Mouse (Mus musculus): ENCODE results near the gene Polr3gl. TPM values are rescaled to one million over a fixed set of nuclear protein-coding genes. Genes with fewer than 3 reads are reported as not detected.
"Not testable (repeated sequence)": the region's sequence is repeated elsewhere in the genome, so short reads cannot be mapped to it uniquely, and the experiment has no call there.

Polr3gl gene
- total and polyA plus RNA-seq, 2 experiments from 2014 or later, result 10.3 to 37.1 TPM

DNA sequence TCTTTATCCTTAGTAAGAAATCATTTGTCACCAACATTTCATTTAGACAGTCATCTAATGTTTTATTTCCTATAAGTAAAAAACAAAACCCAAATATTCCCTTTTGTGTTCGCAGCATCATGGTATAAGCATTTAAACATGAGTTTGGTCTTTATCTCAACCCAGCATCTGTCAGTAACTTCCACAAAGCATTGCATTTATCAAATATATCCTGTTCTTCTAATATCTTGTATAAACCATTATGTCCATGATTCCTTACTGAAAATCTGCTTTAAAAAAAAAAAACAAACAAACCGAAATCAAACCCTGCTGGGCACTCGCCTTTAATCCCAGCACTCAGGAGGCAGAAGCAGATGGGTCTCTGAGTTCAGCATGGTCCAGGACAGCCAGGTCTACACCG lies 12.6 kb upstream of the Polr3gl start:
- Histone ChIP-seq H3K36me3 (replicated peaks; ENCODE audit: control insufficient read depth, insufficient read depth, low read length) (peaks cover 18% of the 10 kb centered on the region; the same call in 1 of the 2 replicates), H3K27me3 (ENCODE audit: control insufficient read depth, insufficient read depth, low read length) (no peaks in the 10 kb centered on the region), H3K27ac (ENCODE audit: low read depth) (no peak overlapping the region), H3K4me1 (ENCODE audit: control insufficient read depth, insufficient read depth) (peaks cover 17% of the 10 kb centered on the region), H3K9me3 (replicated peaks; ENCODE audit: control insufficient read depth, low read length) (no peaks in the 10 kb centered on the region), H3K9ac (replicated peaks; ENCODE audit: low read depth, low read length) (no peak overlapping the region), H3K4me2 (ENCODE audit: low read depth, low read length) (no peak overlapping the region), H3K4me3 (ENCODE audit: low read depth, low read length) (no peak overlapping the region)
- no peak for DNase-seq (ENCODE audit: low spot score)
- WGBS, result 89% methylated on average over 4 of the region's 4 CpGs
- ATAC-seq (ENCODE audit: insufficient read depth, low read depth), result no peak
- TF ChIP-seq CTCF (IDR thresholded peaks at IDR 0.05; ENCODE audit: low read depth) (no peak), EP300 (IDR thresholded peaks at IDR 0.05; ENCODE audit: low read depth) (no peak)

DNA sequence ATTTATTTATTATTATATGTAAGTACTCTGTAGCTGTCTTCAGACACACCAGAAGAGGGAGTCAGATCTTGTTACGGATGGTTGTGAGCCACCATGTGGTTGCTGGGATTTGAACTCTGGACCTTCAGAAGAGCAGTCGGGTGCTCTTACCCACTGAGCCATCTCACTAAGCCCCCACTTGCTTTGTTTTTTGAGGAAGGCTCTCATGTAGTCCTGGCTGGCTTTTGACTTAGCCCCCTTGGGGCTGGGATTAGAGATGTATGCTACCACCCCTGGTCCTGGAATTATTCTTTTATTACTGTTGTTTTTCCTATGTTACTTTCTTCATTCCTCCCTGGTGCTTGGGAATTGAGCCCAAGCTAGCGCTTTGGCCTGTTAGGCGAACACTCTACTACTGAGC lies 12.0 kb upstream of the Polr3gl start:
- not testable (repeated sequence) for H3K4me2 ChIP-seq (ENCODE audit: low read depth, low read length); H3K27ac ChIP-seq (ENCODE audit: low read depth); H3K4me3 ChIP-seq (ENCODE audit: low read depth, low read length); H3K9me3 ChIP-seq (replicated peaks; ENCODE audit: control insufficient read depth, low read length); H3K27me3 ChIP-seq (ENCODE audit: control insufficient read depth, insufficient read depth, low read length); DNase-seq (ENCODE audit: low spot score); H3K9ac ChIP-seq (replicated peaks; ENCODE audit: low read depth, low read length); ATAC-seq (ENCODE audit: insufficient read depth, low read depth)
- Histone ChIP-seq H3K4me1 (ENCODE audit: control insufficient read depth, insufficient read depth) (peaks cover 17% of the 10 kb centered on the region), H3K36me3 (replicated peaks; ENCODE audit: control insufficient read depth, insufficient read depth, low read length) (peaks cover 12% of the 10 kb centered on the region; the same call in 1 of the 2 replicates)
- 95% methylated on average over 3 of the region's 4 CpGs for WGBS

DNA sequence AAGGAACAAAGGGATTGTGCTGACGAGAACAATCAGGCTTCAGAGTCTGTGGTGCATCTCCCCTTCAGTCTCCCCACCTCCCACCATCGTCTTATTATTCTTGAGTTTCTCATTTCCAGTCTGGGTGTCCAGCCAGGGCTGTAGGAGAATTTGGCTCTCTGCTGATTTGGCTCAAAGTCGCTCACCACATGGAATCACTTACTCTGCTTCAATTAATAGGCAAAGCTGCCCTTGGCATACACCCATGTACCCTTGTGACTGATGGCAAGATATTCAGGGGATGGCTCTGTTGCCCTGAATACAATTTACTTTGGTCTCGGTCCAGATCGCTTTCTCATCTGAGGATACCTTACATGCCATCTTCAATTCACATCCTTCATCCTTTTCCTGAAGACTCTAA lies 9.3 kb upstream of the Polr3gl start:
- Histone ChIP-seq H3K9ac (replicated peaks; ENCODE audit: low read depth, low read length) (0 out of 2 replicates have a peak overlapping the region, but pooled peaks have one; percentile 22), H3K4me2 (ENCODE audit: low read depth, low read length) (peak overlapping the region; percentile 87), H3K4me3 (ENCODE audit: low read depth, low read length) (peak overlapping the region; percentile 77; the same call in 1 of the 2 replicates), H3K4me1 (ENCODE audit: control insufficient read depth, insufficient read depth) (peaks cover 10% of the 10 kb centered on the region; the same call in 1 of the 2 replicates), H3K36me3 (replicated peaks; ENCODE audit: control insufficient read depth, insufficient read depth, low read length) (0 out of 2 replicates have a peak, but pooled peaks cover 4% of the 10 kb centered on the region), H3K27me3 (ENCODE audit: control insufficient read depth, insufficient read depth, low read length) (no peaks in the 10 kb centered on the region), H3K27ac (ENCODE audit: low read depth) (peak overlapping the region; percentile 98), H3K9me3 (replicated peaks; ENCODE audit: control insufficient read depth, low read length) (no peaks in the 10 kb centered on the region)
- WGBS, result 49% methylated on average over 5 of the region's 5 CpGs
- TF ChIP-seq CTCF (IDR thresholded peaks at IDR 0.05; ENCODE audit: low read depth) (no peak), EP300 (IDR thresholded peaks at IDR 0.05; ENCODE audit: low read depth) (no peak)
- DNase-seq (ENCODE audit: low spot score), result no peak
- ATAC-seq (ENCODE audit: insufficient read depth, low read depth), result no peak

DNA sequence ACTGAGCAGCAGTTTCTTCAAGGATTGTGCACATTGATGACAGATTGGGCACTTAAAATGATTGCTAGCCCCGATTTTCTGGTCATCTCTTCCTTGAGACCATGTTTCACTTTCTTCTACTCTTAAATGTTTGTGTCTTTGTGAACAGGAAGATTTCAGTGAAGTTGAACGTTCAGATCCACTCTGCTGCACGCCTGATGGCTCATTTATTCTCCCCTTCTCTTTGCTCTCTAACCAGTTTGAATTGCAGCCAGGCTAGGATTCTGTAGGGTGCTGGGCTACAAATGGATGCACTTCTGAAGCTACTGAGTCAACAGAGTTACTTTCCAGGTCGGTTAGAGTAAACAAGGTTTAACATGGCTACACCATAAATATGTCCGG lies 8.7 kb upstream of the Polr3gl start:
- ATAC-seq (ENCODE audit: insufficient read depth, low read depth) (no peak), DNase-seq (ENCODE audit: low spot score) (no peak)
- Histone ChIP-seq H3K27ac (ENCODE audit: low read depth) (peak overlapping the region; percentile 98), H3K4me3 (ENCODE audit: low read depth, low read length) (peak overlapping the region; percentile 77), H3K9me3 (replicated peaks; ENCODE audit: control insufficient read depth, low read length) (no peaks in the 10 kb centered on the region), H3K9ac (replicated peaks; ENCODE audit: low read depth, low read length) (peak overlapping the region; percentile 85; the same call in 1 of the 2 replicates), H3K4me2 (ENCODE audit: low read depth, low read length) (peak overlapping the region; percentile 87), H3K4me1 (ENCODE audit: control insufficient read depth, insufficient read depth) (peaks cover 10% of the 10 kb centered on the region; the same call in 1 of the 2 replicates), H3K36me3 (replicated peaks; ENCODE audit: control insufficient read depth, insufficient read depth, low read length) (0 out of 2 replicates have a peak, but pooled peaks cover 4% of the 10 kb centered on the region), H3K27me3 (ENCODE audit: control insufficient read depth, insufficient read depth, low read length) (no peaks in the 10 kb centered on the region)
- no peak for TF ChIP-seq CTCF (IDR thresholded peaks at IDR 0.05; ENCODE audit: low read depth)
- no peak for TF ChIP-seq EP300 (IDR thresholded peaks at IDR 0.05; ENCODE audit: low read depth)
- WGBS, result 31% methylated on average over 5 of the region's 5 CpGs

DNA sequence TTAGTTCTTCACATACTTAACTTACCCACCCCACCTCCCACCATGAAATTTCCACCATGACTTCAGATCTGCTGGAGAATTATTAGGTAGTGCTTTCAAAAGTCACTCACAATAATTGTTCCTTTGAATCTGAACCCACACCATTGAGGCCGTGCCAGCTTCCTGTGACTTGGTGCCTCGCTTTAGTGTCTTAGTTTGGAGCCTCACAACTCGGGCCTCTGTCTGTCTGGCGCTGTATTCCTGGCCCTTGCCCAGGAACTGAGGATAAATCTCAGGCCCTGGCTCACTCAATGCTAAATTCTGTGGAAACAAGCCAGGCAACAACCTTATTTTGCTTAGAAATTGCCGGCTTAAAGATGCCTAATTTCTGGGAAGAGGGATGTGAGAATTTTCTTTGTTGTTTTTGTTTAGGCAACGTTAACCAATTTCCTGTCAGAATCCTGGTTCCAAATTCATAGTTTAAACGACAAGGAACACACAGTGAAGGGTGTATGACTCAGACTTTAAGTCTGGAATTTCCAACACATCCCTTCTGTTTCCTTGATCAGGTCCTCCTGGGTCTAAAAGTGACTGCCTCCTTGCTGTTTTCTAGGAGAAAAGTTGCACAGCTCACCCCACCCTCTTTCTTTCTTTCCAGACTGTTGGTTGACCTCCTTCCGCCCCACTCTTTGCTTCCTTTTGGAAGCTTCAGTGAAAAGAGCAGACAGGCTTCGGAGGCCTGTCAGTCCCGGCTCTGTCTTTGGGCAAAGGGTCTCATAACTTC lies 8.1 kb upstream of the Polr3gl start:
- Histone ChIP-seq H3K27ac (ENCODE audit: low read depth) (peak overlapping the region; percentile 98), H3K4me3 (ENCODE audit: low read depth, low read length) (peak overlapping the region; percentile 77), H3K4me2 (ENCODE audit: low read depth, low read length) (peak overlapping the region; percentile 87), H3K4me1 (ENCODE audit: control insufficient read depth, insufficient read depth) (peaks cover 10% of the 10 kb centered on the region; the same call in 1 of the 2 replicates), H3K9ac (replicated peaks; ENCODE audit: low read depth, low read length) (peak overlapping the region; percentile 85), H3K36me3 (replicated peaks; ENCODE audit: control insufficient read depth, insufficient read depth, low read length) (0 out of 2 replicates have a peak, but pooled peaks cover 4% of the 10 kb centered on the region), H3K9me3 (replicated peaks; ENCODE audit: control insufficient read depth, low read length) (no peaks in the 10 kb centered on the region), H3K27me3 (ENCODE audit: control insufficient read depth, insufficient read depth, low read length) (no peaks in the 10 kb centered on the region)
- TF ChIP-seq CTCF (IDR thresholded peaks at IDR 0.05; ENCODE audit: low read depth), result no peak
- no peak for TF ChIP-seq EP300 (IDR thresholded peaks at IDR 0.05; ENCODE audit: low read depth)
- WGBS, result 19% methylated on average over 10 of the region's 10 CpGs
- DNase-seq (ENCODE audit: low spot score) (no peak), ATAC-seq (ENCODE audit: insufficient read depth, low read depth) (no peak)
